Mouse (Mus musculus) erythroid progenitor cell, adult 5-6 weeks (primary cell): ENCODE data around the gene Akap7. TPM values are rescaled to one million over a fixed set of nuclear protein-coding genes. Genes with fewer than 3 reads are reported as not detected.
"Not testable (repeated sequence)": the region's sequence is repeated elsewhere in the genome, so short reads cannot be mapped to it uniquely, and the experiment has no call there.

ENCODE experiments used
- ATAC-seq: replicated peaks from 2 replicates; pipeline ENCODE4 v1.8.0; 2016; ENCODE audit warnings: moderate number of reproducible peaks, mild to moderate bottlenecking, moderate TSS enrichment, inconsistent platforms; ENCODE audit not compliant: poor library complexity, low FRiP score, severe bottlenecking
- total RNA-seq, 2 experiments: library from RNA; stranded (forward) in 1 of 2; stranded (reverse) in 1 of 2; fragments of 150-400 nt in 1 of 2; fragments of 186-747, 209-891 nt in 1 of 2; gene quantifications; 2 replicates each; pipeline versions ENCODE4 v1.2.3 to v1.2.4; 2015 to 2017; ENCODE audit warnings: low replicate concordance in 2 of 2

Gene Akap7
- total RNA-seq, 2 experiments from 2014 or later: 82.3 to 87.2 TPM

DNA sequence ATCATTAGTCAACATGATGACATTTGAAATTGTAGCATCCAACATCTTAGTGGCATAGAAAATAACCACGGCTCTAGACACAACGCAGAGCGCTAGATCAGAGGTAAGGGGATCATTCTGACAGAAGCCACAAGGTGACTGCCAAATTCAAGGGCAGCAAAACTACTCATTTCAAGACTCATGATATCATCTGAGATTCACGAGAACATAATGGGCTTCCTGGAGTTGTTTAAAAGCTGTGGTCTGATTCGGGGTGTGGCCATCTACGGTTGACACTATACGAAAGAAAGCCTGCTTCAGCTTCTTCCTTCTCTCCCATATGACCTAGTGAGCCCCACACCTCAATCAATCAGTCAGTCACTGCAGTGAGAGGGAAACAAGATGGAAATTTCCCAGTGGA is 107.0 kb downstream of the Akap7 start:
- no peak for ATAC-seq

DNA sequence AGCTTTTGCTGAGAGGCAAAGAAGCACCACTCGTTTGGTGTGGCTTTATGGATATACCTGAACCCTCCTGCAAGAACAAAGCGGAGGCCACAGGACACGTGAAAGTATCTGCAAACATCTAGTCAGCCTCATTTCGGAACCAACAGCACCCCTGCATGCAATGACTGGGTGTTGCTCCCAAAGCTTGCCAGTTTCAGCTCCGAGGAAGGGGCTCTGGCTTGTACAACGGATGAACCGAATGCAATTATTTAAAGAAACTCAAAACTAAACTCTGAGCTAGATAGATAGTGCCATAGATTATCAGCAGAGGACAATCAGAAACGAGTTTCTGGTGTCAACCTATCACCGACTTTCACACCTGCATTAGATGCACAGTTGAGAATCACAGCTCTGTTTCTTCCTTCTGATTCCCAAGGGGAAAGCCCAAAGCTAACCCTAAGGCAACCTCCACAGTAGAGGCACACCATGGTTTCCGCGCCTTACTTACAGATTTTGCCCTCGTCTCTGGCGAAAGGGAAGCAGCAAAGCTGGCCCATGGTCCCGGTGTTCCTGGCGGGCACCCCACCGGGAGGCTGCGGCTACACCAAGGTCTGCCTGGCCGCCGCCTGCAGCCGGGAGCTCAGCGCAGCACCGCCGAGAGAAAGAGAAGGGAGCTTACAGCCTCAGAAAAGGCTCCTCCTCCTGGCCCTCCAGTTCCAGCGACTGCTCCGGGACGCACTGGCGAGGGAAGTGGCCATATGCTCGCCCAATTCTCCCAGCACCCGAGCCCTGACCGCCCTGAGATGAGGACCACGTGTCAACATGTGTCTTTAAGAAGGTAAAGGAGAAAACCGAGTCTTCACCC is 107.9 kb downstream of the Akap7 start:
- ATAC-seq: no peak

DNA sequence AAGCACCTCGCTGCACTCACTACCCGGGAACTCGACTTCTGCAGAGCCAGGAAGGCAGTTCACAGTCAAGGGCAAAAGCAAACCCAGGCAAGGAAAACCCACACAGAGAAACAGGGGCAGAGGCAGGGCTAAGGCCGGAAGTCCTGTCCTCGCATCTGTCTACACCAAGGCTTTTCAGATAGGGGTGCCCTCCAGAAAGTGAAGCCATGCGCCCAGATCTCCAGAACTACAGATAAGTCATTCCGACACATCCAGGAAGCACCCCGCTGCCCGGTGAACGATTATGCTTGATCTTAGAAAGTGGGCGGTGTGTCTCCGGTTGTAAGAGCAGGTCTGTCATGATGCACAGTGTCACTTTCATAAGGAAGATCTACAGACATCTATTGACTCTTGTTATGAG is 109.1 kb downstream of the Akap7 start:
- ATAC-seq: no peak

DNA sequence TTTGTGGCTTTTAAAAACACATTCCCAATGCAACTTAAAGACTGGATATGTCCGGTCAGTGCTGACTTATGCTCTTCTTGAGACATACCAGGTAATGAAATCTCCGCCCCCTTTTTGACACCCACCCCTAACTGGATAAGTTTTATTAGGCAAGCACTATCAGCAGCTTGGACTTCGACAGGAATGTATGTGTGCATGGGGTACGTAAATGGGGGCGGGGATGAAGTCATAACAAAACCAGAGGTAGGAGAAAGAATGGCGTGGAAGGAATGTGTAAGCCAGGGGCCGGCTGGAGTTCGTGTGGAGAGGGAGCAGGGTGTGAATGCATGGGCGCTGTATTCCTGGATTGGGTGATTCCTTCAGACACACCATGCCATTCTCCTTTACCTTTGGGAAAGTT is 109.6 kb downstream of the Akap7 start:
- ATAC-seq: no peak

DNA sequence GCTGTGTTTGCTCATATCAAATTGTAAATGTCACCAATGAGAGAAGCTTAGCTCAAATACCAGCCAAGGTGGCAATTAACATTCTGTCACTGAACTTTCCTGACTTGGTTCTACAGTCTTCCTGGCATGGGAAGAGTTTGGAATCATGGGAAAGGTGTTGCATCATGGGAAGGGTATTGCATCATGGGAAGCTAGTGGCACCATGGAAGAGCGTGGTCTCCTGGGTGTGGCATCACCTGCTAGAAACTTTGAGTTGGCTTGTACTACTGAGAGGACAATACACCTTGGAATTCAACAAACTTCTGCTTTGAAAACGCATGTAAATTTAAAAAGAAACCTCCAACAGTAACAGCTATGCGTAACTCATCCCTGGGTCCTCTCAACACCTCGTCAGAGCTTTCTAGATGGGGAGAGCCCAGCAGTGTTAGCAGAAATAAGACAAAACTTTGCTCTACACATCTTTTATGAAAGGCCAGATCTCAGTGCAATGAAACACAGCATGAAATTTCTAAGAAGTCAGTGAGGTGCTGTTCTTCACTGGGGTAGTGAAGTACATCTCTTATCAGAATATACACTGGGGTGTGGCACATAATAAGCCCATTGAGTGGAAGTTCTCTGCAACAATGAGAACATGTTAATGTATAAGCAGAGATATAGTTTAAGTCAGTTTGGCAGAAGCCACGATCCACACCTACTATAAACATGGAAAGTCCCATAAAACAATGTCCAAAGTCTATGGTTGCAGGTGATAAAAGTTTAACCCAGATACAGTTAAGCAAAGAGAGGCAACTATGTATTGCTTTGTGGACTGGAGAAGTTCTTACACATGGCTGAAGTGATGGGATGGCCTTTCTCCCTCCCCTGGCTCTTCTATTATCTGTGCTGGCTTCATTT is 115.2 kb downstream of the Akap7 start:
- no peak for ATAC-seq

DNA sequence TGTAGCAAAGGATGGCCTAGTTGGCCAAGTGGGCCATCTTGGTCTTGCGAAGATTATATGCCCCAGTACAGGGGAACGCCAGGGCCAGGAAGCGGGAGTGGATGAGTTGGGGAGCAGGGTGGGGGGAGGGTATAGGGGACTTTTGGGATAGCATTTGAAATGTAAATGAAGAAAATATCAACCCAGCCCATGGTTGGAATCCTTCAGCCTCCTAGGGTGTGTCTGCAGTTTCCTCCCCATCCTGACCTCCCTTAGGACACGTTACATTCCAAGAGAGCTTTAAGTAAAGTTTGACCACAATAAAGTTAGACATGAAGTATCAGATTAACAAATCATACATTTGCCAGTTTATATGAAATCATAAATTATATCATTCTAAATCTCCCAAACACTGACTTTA is 116.5 kb downstream of the Akap7 start:
- no peak for ATAC-seq

DNA sequence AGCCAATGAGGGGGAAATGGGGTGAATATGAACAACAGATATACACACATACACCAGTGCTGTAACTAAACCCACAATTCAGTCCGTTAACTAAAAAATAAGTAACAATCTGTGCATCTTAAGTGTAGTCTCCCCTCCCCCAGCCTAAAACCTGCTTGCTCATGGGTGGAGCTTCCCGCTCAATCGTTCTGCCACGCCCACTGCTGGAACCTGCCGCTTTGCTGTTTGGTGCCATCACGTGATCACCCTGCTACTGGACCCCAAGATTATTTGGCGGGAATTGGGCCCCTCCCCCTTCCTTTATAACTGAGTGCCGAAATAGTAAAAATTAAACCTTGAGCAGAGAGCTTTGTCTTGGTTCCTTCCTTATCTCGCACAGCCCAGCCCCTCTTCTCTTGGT is 121.4 kb downstream of the Akap7 start:
- ATAC-seq: not testable (repeated sequence)

DNA sequence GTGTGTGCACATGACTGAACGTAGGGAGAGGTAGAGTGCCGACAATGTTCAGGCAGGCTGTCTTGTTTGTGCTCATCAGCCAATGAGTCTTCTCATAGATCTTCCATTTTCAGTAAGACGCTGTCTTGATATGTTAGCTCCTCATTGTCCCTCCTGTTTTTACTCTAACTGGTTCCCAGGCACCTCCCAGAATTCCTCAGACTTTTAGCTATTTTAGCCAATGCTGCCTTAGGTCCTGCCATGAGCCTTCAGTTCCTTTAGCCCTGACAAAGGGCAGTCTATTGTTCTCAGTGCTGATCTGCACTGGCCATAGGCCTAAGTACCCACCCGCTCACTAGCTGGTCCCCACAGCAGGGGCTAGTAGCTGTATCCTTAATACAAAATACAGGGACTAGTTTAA is 122.0 kb downstream of the Akap7 start:
- ATAC-seq: no peak

DNA sequence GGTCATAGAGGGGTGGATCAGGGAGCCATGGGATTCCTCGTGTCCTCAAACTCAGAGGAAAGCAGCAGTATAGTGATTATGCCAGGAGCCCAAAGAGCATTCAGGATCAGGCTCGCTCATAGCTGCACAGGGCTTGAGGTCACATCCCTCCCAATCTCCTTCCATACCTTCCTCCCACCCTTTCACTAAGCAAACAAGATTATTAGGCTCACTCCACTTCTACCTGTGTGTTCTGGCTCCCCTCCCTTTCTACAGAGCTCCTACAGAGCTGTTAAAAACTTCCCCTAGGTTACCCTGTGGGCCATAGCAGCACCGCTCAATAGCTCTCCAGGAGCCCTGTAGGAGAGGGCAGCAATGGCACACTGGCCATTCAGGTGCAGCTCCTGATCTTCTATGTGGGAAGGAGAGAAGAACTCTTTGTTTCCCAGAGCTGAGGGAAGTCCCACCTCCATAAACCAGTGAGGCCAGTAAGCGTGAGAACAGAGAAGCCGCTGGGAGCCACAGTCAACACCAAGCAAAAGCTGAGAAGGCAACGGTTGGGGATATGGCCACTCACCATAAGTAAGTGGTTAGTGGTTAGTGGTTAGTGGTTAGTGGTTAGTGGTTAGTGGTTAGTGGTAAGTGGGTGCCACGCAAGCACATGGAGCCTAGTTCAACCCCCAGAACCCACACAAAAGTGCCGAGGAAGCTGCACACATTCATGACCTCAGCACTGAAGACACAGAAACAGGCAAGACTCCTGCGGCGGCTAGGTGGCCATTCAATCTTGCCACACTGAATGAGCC is 122.7 kb downstream of the Akap7 start:
- ATAC-seq: no peak

DNA sequence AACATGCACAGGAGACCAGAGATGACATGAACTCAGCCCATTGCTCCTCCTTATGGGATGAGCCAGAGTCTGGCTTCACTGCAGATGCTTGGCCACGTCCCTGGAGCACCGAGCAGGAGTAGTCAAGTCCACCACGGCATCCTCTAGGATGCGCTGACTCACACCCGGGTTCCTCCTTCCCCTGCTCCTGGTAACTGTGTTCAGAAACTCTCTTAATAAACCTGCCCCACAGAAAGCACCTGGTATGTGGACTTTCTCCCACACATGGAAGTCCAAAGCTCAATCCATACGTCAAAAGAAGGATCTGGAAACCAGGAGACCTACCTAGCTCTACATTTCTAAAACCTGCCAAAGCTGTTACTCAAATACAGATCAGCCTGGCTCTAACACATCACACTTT is 124.4 kb downstream of the Akap7 start:
- no peak for ATAC-seq

DNA sequence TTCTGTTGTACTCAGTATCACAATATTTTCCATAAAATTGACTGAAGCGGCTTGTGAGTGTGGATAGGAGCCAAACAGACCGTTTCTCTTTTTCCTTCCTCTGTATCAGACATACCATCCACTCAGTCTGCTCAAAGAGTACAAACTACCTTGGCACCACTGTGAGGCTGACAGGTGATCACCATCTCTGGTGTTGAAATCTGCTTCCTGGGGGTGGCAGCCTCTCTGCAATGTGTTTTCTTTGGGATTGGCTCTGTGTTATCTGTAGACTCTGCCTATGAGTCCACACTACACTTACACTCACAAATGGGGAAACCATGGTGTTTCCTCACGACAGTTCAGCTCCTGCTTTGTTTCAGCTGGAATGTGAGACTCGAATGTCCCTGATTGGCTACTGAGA is 128.6 kb downstream of the Akap7 start:
- ATAC-seq: no peak

DNA sequence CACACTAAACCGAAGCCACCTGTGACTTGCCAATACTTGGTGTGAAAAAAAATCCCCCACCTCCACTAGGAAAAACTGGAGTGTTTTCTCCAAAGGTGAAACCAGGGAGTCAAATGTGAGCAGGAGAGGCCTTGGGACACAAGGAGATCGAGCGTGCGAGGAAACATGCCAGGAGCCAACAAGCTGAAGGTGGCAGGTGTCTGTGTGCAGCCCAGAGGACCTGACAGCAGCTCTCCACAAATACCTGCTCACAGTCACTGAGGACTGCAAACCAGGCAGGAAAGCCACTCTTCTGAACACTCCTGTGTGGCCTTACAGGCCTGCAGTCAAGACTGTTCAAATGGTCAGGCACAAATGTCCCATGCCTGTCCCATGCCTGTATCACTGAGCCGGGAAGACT is 130.4 kb downstream of the Akap7 start:
- ATAC-seq: no peak

DNA sequence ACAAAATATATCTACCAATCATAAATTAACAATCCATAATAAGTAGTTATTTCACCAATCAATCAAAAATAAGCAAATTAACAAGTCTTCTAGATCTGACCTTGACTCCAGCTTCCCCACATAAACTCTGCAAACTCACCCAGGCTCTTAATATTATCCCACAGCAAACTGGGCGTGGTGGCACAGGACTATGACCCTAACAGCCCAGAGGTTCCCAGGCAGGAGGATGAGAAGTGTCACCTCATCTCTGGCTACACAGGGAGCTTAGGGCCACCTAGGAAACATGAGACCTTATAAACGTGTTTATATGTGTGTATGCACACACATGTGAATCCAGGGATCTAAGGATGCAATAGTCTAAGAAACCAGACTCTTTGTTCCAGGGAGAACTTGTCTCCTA is 132.8 kb downstream of the Akap7 start:
- no peak for ATAC-seq

DNA sequence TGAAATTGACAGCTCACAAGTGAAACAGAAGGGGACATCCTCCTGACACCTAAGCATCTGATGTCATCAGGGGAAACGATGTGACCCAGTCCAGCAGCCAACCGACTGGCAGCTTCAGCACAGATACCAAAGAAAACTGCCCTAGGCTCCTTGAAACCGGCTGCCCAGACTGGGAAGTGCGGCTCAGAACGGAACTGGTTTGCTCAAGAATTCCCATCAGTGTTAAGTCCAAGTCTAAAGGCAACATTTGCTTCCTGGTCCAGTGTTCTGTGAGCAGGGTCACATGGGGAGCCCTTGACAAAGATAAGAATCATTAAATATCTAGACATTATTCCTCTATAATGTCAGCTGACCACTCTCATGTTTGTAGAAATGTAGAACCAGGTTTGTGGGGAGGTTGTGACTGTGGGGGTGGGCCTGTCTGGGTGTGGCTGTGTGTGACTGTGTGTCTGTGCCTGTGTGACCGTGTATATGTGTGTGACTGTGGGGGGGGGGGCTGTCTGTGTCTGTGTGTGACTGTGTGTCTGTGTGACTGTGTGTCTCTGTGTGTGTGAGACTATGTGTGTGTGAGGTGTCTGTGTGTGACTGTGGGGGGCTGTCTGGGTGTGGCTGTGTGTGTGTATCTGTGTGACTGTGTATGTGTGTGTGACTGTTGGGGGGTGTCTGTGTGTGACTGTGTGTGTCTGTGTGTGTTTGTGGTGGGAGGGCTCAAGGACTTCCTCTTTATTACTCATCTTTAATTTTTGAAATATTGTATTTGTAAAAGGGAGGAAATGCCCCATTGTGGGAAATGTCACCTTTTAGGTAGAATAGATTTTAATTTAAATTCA is 140.1 kb downstream of the Akap7 start:
- no peak for ATAC-seq

DNA sequence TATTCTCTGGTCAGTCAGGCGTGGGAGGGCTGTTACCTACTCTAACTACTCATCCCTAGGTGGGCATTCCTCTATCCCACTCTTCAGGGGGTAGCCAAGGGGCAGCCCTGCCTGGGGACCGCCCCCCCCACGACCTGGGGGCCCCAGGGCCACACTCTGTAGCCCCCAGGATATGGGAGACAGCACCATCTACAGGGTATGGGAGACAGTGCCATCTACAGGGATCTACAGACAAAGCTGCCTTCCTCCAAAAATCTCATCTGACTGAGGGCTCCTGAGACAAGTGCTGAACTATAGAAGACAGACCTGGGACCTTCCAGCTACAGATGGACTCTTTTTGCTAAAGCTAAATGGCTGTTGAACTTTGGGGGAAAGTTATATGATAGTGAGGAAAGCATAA is 144.2 kb downstream of the Akap7 start:
- not testable (repeated sequence) for ATAC-seq

DNA sequence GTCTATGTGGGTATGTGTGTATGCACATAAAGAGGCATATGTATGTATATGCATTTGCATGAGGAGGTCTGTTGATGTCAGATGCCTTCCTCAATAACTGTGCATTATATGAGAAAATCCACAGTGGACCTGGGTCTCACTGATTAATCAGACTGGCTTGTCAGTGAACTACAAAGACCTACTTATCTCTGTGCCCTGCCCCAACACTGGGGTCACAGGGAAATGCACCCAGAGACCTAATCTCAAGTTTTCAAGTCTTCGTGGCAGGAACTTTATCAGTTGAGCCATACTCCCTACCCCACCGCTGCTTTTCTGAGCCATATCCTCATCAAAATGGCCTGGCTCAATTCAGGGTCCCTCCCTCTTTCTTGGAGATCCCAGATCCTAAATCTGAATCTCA is 146.0 kb downstream of the Akap7 start:
- ATAC-seq: no peak

DNA sequence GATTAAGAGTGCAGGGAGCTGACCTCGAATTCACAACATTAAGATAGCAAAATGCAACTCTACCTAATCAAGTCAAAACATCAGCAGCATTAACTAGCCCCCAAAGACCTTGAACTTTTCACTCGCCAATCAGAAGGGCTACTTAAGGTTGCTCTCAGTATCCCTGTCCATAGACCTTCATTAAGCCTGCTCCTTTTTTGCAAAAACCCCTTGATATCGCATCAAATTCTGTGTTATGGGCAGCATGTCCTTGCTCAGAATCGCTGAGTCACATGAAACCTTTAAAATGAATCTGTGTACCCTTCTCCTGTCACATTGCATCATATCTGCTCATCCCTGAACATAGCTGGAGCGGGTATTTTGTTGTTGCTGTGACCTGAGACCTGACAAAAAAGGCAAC is 149.0 kb downstream of the Akap7 start:
- no peak for ATAC-seq

DNA sequence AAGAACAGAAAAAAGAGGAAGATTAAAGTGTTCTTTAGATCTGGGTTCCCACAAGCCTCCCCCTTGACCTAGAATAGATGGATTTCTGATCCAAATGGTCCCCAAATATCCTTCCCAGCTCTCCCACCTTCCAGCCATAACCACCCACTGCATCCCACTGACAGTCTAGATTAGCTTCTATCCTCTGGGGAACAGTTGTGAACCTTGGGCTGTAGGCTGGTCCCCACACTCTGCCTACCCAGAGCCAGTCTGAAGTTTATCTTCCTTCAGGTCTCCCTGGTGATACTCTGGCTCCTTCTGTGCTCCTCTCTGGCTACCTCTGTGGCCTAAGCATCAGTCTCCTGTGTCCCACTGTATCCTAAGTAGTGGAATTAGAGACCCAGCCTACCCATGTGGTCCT is 150.3 kb downstream of the Akap7 start:
- ATAC-seq: no peak

DNA sequence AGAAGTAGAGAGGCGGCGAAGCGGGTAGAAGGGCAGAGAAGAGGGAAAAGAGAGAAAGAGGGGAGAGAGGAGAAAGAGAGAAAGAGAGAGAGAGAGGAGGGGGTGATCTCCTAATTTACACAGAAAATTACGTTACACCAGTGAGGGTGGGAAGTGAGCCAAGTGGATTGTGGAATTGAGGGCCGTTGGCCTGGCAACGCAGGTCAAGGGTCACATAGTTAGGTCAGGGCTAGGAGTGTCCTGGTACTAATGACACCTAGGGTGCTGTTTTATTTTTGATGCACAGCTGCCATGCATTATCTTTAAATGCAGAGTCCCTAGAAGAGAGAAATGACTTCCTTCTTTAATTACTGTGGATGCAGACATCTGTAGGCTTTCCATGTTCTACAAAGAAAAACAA is 153.4 kb downstream of the Akap7 start:
- ATAC-seq: no peak
